Mouse (Mus musculus): ENCODE results near the gene Cd34. TPM values are rescaled to one million over a fixed set of nuclear protein-coding genes. Genes with fewer than 3 reads are reported as not detected.

The Cd34 gene
- total RNA-seq, 2 experiments from 2014 or later: 30.9 to 52.3 TPM

DNA sequence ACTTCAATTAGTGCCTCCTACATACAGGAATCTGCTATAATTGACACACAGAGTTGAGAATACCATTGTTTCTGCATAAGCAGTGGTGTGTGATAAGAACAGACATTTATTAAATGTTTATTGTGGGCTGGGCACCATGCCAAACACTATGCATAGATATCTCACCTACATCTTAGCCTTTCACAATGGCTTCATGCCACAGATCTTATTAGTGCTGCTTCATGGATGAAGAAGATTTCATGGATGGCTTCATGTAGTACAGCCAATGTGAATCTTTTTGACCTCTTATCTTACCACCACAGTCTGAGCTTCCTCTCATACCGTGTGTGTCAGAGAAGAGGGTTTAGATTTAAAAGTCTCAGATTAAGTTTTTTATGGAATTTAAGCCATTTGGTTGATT is 65.6 kb downstream of the Cd34 start:
- DNase-seq (ENCODE audit: low spot score in 2 of 2): no peak

DNA sequence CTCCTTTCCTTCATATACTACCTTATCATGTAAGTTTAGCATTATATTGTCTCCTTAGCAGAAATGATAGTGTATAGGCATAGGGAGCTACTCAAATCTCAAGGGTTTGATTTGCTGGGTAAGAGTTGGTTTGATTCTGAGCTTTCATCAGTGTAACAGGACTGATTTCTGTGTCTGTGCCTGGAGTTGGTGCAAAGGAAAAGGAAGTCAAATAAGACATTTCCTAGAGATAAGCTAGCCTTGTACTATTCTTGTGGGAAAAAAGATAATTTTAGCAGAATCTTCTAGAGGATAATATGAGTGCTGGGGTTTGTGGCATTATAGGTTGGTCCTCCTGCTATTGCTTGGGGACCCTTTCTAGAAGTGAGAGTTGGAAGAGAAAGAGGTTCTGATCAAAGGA is 67.6 kb downstream of the Cd34 start:
- no peak for DNase-seq (ENCODE audit: low spot score in 2 of 2)

Other genes starting within 250 kb of the Cd34 start
- 1 to 10 TPM in 1 of 2 experiments, under 1 TPM in 1; 0.77 to 1.3 TPM for gene Cd46, start 153.4 kb downstream of the Cd34 start, total RNA-seq (2021)
- 10 to 100 TPM; 69.7 to 78.0 TPM for gene Cr1l, start 192.8 kb downstream of the Cd34 start, total RNA-seq (2021)
- under 1 TPM in 1 of 2 experiments, not detected in 1; 0.32 TPM for gene Cr2, start 237.9 kb downstream of the Cd34 start, total RNA-seq (2021)

Data from adrenal gland, adult 18-20 months (tissue).